Mouse (Mus musculus): ENCODE measurements at regions not wholly inside any gene's neighbourhood (a gene's known extent, or its start where the extent isn't known, plus 50 kb on each side); places are given as distances from the start of the nearest gene placed in this dataset.

- no peak for ATAC-seq (ENCODE audit: insufficient number of reproducible peaks, low FRiP score, low TSS enrichment, low read depth)
- Histone ChIP-seq H3K4me3 (replicated peaks) (no peak overlapping the region), H3K27ac (replicated peaks) (no peak overlapping the region), H3K27me3 (no peaks in the 10 kb centered on the region), H3K9me3 (replicated peaks) (no peaks in the 10 kb centered on the region), H3K36me3 (no peaks in the 10 kb centered on the region), H3K4me1 (0 out of 2 replicates have a peak, but pooled peaks cover 4% of the 10 kb centered on the region), H3K9ac (no peak overlapping the region), H3K4me2 (replicated peaks) (no peak overlapping the region)
- WGBS, result 73% methylated on average over 6 of the region's 6 CpGs
These were observed 222.9 kb upstream of the Lmcd1 start for GRCm38 (mm10) chr6:112050548-112051184.

DNA sequence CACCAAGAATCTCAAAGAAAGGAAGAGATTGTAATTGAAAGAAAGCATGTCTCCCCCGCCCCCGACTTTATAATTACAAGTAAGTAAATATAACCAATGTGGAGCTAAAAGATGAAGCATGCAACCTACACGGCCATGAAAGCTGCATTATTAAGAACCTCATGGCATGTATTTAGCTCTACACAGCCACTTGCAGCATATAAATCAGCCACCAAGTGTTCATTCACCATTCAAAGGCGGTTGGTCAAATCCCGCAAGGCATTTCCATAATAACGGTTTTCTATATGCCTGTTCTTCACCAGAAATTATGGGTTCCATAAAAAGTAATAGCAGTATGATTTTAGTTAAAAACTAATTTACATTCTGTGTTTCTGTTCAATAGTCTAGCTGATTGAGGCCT, 221.4 kb upstream of the Lmcd1 start:
- no peak for ATAC-seq (ENCODE audit: insufficient number of reproducible peaks, low FRiP score, low TSS enrichment, low read depth)
- Histone ChIP-seq H3K4me2 (replicated peaks) (no peak overlapping the region), H3K36me3 (no peaks in the 10 kb centered on the region), H3K4me1 (peaks cover 4% of the 10 kb centered on the region; the same call in 1 of the 2 replicates), H3K27ac (replicated peaks) (no peak overlapping the region), H3K27me3 (no peaks in the 10 kb centered on the region), H3K9me3 (replicated peaks) (no peaks in the 10 kb centered on the region), H3K4me3 (replicated peaks) (no peak overlapping the region), H3K9ac (no peak overlapping the region)
- 64% methylated on average over 6 of the region's 6 CpGs for WGBS

DNA sequence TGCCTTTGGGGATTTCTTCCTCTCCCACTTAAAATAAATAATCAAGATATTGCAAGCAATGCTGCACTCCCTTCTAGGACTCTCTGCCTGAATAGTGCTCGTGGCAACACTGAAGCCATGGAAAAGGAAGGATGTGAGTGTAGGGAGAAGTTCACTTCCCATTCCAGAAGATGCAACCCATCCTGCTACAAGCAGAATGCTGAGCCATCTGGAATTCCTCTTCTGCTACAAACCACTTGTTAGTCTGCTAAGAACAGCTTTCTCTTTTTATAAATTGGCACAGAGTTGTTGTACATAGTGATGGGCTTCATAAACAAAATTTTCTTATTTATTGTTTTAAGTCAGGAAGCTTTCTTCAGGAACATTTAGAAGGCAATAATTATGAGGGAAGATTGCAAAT, 215.7 kb upstream of the Lmcd1 start:
- no peaks in the 10 kb centered on the region for H3K9me3 ChIP-seq (replicated peaks)
- no peak overlapping the region for H3K4me3 ChIP-seq (replicated peaks)
- no peak overlapping the region for H3K9ac ChIP-seq
- H3K4me1 ChIP-seq, result no peaks in the 10 kb centered on the region; the same call in 1 of the 2 replicates
- no peak for ATAC-seq (ENCODE audit: insufficient number of reproducible peaks, low FRiP score, low TSS enrichment, low read depth)
- no peak overlapping the region for H3K4me2 ChIP-seq (replicated peaks)
- 32% methylated on average over 1 of the region's 1 CpGs for WGBS
- no peak overlapping the region for H3K27ac ChIP-seq (replicated peaks)
- no peaks in the 10 kb centered on the region for H3K27me3 ChIP-seq
- no peaks in the 10 kb centered on the region for H3K36me3 ChIP-seq

DNA sequence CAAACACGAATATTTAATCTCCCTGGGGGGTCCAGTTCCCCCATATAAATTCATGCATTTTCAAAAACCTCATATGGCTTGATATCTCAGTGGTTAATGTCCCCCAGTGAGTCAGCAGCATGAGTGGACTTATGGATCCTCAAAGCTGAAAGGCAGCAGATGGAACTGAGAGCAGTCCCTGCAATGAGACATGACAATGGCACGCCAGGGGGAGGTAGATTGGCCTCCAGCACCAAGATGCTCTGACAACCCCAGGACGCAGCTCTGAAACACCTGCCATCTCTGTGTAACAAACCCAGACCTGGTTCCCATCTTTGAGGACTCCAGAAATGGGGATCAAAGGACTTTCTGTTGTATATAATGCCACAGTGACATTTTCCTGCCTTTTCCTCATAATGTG, 210.6 kb upstream of the Lmcd1 start:
- no peak overlapping the region for H3K9ac ChIP-seq

DNA sequence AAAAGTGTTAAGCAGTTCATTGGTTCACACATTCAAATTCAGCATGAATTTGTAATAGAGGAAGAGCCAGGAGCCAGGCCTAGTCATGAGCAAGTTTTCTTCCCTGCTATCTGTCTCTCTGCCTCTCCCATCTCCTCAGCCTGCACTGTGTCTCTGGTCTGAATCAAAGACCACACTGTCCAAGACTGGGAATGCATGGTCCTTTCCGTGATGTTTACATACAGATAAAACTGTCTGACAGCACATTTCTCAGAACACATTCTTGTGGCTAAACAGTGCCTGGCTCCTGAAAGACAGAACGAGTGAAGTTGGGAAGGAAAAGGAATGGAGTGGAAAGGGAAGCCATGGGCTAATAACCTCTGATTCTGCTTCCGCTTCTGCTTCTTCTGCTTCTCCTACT, 183.0 kb upstream of the Lmcd1 start:
- Histone ChIP-seq H3K4me3 (replicated peaks) (no peak overlapping the region), H3K4me1 (no peaks in the 10 kb centered on the region), H3K27ac (replicated peaks) (no peak overlapping the region), H3K4me2 (replicated peaks) (no peak overlapping the region), H3K9me3 (replicated peaks) (no peaks in the 10 kb centered on the region), H3K27me3 (no peaks in the 10 kb centered on the region), H3K9ac (no peak overlapping the region), H3K36me3 (no peaks in the 10 kb centered on the region)
- no peak for ATAC-seq (ENCODE audit: insufficient number of reproducible peaks, low FRiP score, low TSS enrichment, low read depth)
- WGBS, result 85% methylated on average over 3 of the region's 3 CpGs

More for the DNA sequence above, 210.6 kb upstream of the Lmcd1 start:
- WGBS, result 65% methylated on average over 3 of the region's 3 CpGs
- Histone ChIP-seq H3K4me1 (no peaks in the 10 kb centered on the region), H3K9me3 (replicated peaks) (no peaks in the 10 kb centered on the region), H3K36me3 (no peaks in the 10 kb centered on the region), H3K4me2 (replicated peaks) (no peak overlapping the region), H3K27ac (replicated peaks) (no peak overlapping the region), H3K4me3 (replicated peaks) (no peak overlapping the region), H3K27me3 (no peaks in the 10 kb centered on the region)
- no peak for ATAC-seq (ENCODE audit: insufficient number of reproducible peaks, low FRiP score, low TSS enrichment, low read depth)

- Histone ChIP-seq H3K4me1 (no peaks in the 10 kb centered on the region), H3K36me3 (no peaks in the 10 kb centered on the region), H3K4me2 (replicated peaks) (no peak overlapping the region), H3K27ac (replicated peaks) (no peak overlapping the region), H3K9me3 (replicated peaks) (no peaks in the 10 kb centered on the region), H3K27me3 (no peaks in the 10 kb centered on the region), H3K9ac (no peak overlapping the region), H3K4me3 (replicated peaks) (no peak overlapping the region)
- no peak for ATAC-seq (ENCODE audit: insufficient number of reproducible peaks, low FRiP score, low TSS enrichment, low read depth)
- WGBS, result 45% methylated on average over 3 of the region's 3 CpGs
These were observed 182.3 kb upstream of the Lmcd1 start for GRCm38 (mm10) chr6:112091125-112091763.

DNA sequence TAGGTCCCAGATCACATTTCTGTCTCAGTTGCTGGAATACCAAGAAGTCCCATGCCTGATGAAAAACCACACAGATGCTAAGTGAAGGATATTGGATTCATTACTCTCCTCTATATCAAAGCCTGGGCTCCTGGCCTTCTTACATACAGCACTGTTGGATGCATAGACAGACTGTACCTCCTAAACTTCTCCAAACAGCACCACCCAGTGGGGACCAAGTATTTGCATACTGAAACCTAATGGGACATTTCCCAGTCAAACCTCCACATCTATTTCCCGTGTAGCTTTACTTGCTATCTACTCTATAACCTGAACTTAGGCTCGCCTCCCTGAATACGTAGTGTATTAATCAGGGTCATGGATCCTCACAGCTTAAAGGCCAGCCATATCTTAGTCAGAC, 180.3 kb upstream of the Lmcd1 start:
- H3K4me3 ChIP-seq (replicated peaks), result no peak overlapping the region
- no peaks in the 10 kb centered on the region for H3K9me3 ChIP-seq (replicated peaks)
- no peak overlapping the region for H3K4me2 ChIP-seq (replicated peaks)
- ATAC-seq (ENCODE audit: insufficient number of reproducible peaks, low FRiP score, low TSS enrichment, low read depth), result no peak
- no peaks in the 10 kb centered on the region for H3K4me1 ChIP-seq
- H3K27ac ChIP-seq (replicated peaks), result no peak overlapping the region
- 82% methylated on average over 3 of the region's 3 CpGs for WGBS
- H3K9ac ChIP-seq, result no peak overlapping the region
- no peaks in the 10 kb centered on the region for H3K36me3 ChIP-seq
- H3K27me3 ChIP-seq, result no peaks in the 10 kb centered on the region

- Histone ChIP-seq H3K27ac (replicated peaks) (no peak overlapping the region), H3K27me3 (no peaks in the 10 kb centered on the region), H3K36me3 (no peaks in the 10 kb centered on the region), H3K4me2 (replicated peaks) (no peak overlapping the region), H3K9ac (no peak overlapping the region), H3K9me3 (replicated peaks) (no peaks in the 10 kb centered on the region), H3K4me3 (replicated peaks) (no peak overlapping the region), H3K4me1 (no peaks in the 10 kb centered on the region)
- 82% methylated on average over 3 of the region's 3 CpGs for WGBS
- no peak for ATAC-seq (ENCODE audit: insufficient number of reproducible peaks, low FRiP score, low TSS enrichment, low read depth)
These were observed 175.9 kb upstream of the Lmcd1 start for GRCm38 (mm10) chr6:112097699-112098098.

GRCm38 (mm10) chr6:112108651-112109050, 164.9 kb upstream of the Lmcd1 start:
- 73% methylated on average over 13 of the region's 13 CpGs for WGBS
- H3K36me3 ChIP-seq, result no peaks in the 10 kb centered on the region
- no peak for ATAC-seq (ENCODE audit: insufficient number of reproducible peaks, low FRiP score, low TSS enrichment, low read depth)
- H3K4me3 ChIP-seq (replicated peaks), result no peak overlapping the region
- H3K4me2 ChIP-seq (replicated peaks), result no peak overlapping the region
- H3K4me1 ChIP-seq, result no peaks in the 10 kb centered on the region
- H3K9ac ChIP-seq, result no peak overlapping the region
- no peaks in the 10 kb centered on the region for H3K9me3 ChIP-seq (replicated peaks)
- H3K27me3 ChIP-seq, result no peaks in the 10 kb centered on the region
- no peak overlapping the region for H3K27ac ChIP-seq (replicated peaks)

- WGBS, result 41% methylated on average over 2 of the region's 2 CpGs
- Histone ChIP-seq H3K4me2 (replicated peaks) (no peak overlapping the region), H3K9ac (no peak overlapping the region), H3K4me3 (replicated peaks) (no peak overlapping the region), H3K36me3 (no peaks in the 10 kb centered on the region), H3K27ac (replicated peaks) (no peak overlapping the region), H3K9me3 (replicated peaks) (no peaks in the 10 kb centered on the region), H3K27me3 (no peaks in the 10 kb centered on the region), H3K4me1 (no peaks in the 10 kb centered on the region)
- ATAC-seq (ENCODE audit: insufficient number of reproducible peaks, low FRiP score, low TSS enrichment, low read depth), result no peak
These were observed 154.4 kb upstream of the Lmcd1 start for GRCm38 (mm10) chr6:112119180-112119579.

- 24% methylated on average over 3 of the region's 3 CpGs for WGBS
- ATAC-seq (ENCODE audit: insufficient number of reproducible peaks, low FRiP score, low TSS enrichment, low read depth), result no peak
- no peaks in the 10 kb centered on the region for H3K27me3 ChIP-seq
- H3K4me1 ChIP-seq, result no peaks in the 10 kb centered on the region
- H3K4me2 ChIP-seq (replicated peaks), result no peak overlapping the region
- no peak overlapping the region for H3K4me3 ChIP-seq (replicated peaks)
- no peaks in the 10 kb centered on the region for H3K9me3 ChIP-seq (replicated peaks)
- no peak overlapping the region for H3K27ac ChIP-seq (replicated peaks)
- H3K9ac ChIP-seq, result no peak overlapping the region
- no peaks in the 10 kb centered on the region for H3K36me3 ChIP-seq
These were observed 140.0 kb upstream of the Lmcd1 start for GRCm38 (mm10) chr6:112133522-112133921.
